Mouse (Mus musculus) liver, embryonic 13.5 days (tissue): ENCODE data around the gene Abhd17c. TPM values are rescaled to one million over a fixed set of nuclear protein-coding genes. Genes with fewer than 3 reads are reported as not detected.

Experiments
- ATAC-seq: fragments of 200-750 bp; cut with Nextera tagmentation; 2 replicates; pipeline ENCODE4 v1.8.0; 2017; ENCODE audit warnings: low read depth, mild to moderate bottlenecking, moderate number of reproducible peaks, moderate library complexity
- DNase-seq: peaks from one replicate; pipeline ENCODE4 v3.0.0; 2022
- H3K27ac ChIP-seq: fragments of 300-500 bp; sonication (generic); 2 replicates; pipeline ENCODE4 v1.5.1; 2015; ENCODE audit warnings: moderate library complexity, mild to moderate bottlenecking, inconsistent platforms
- H3K27me3 ChIP-seq: fragments of 300-500 bp; sonication (generic); 2 replicates; pipeline ENCODE4 v1.6.1; 2015; ENCODE audit warnings: mild to moderate bottlenecking, inconsistent platforms
- H3K36me3 ChIP-seq: fragments of 300-500 bp; sonication (generic); 2 replicates; pipeline ENCODE4 v1.6.1; 2015; ENCODE audit warnings: mild to moderate bottlenecking, inconsistent platforms
- H3K4me1 ChIP-seq: fragments of 300-500 bp; sonication (generic); replicated peaks from 2 replicates; pipeline ENCODE4 v1.6.1; 2015; ENCODE audit warnings: inconsistent platforms
- H3K4me2 ChIP-seq: fragments of 300-500 bp; sonication (generic); 2 replicates; pipeline ENCODE4 v1.6.1; 2015; ENCODE audit warnings: inconsistent platforms, mild to moderate bottlenecking, moderate library complexity
- H3K4me3 ChIP-seq: fragments of 300-500 bp; sonication (generic); replicated peaks from 2 replicates; pipeline ENCODE4 v1.5.1; 2015; ENCODE audit warnings: mild to moderate bottlenecking, inconsistent platforms
- H3K9ac ChIP-seq: fragments of 300-500 bp; sonication (generic); 2 replicates; pipeline ENCODE4 v1.6.1; 2015; ENCODE audit warnings: mild to moderate bottlenecking, inconsistent platforms
- H3K9me3 ChIP-seq: fragments of 300-500 bp; sonication (generic); replicated peaks from 2 replicates; pipeline ENCODE4 v1.6.1; 2016; ENCODE audit warnings: inconsistent platforms
- WGBS: fragments of 180-500 bp; shearing (Covaris S2); methylation state at CpG from one replicate; pipeline ENCODE4 v1.1.7; 2015; ENCODE audit not compliant: insufficient replicate concordance; 5-methylcytosine and 5-hydroxymethylcytosine counted together
- polyA plus RNA-seq: library from polyadenylated mRNA; unstranded; fragments of >200 nt; fragmentation: Nextera tagmentation; extraction: Ambion mirVana; gene quantifications from 2 replicates; pipeline ENCODE4 v1.2.1, GENCODE M21; 2015

The Abhd17c gene
- polyA plus RNA-seq, 1 experiment from 2014 or later, result 18.2 TPM

DNA sequence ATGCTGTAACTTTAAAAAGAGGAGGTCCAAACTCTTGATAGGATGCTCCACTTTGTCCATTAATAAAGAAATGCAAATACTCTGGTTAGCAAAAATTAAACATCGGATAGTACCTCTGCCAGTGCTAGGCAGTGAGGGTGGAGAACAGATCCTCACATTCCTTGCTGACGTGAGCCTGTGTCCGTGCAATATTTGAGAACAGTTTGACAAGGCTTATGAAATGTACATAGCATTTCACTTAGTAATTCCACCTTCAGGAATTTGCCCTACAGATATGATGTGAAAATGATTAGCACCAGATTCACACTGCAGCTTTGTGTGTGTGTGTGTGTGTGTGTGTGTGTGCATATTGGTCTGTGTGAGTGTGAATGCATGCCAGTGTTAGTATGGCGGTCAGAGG lies 60.9 kb downstream of the Abhd17c start:
- Histone ChIP-seq H3K9me3 (no peaks in the 10 kb centered on the region), H3K27ac (no peak overlapping the region), H3K4me2 (no peak overlapping the region), H3K4me1 (no peaks in the 10 kb centered on the region), H3K36me3 (no peaks in the 10 kb centered on the region), H3K9ac (no peak overlapping the region), H3K27me3 (peaks cover 30% of the 10 kb centered on the region), H3K4me3 (no peak overlapping the region)
- WGBS, result 65% methylated on average over 4 of the region's 4 CpGs
- DNase-seq (no peak), ATAC-seq (no peak)

DNA sequence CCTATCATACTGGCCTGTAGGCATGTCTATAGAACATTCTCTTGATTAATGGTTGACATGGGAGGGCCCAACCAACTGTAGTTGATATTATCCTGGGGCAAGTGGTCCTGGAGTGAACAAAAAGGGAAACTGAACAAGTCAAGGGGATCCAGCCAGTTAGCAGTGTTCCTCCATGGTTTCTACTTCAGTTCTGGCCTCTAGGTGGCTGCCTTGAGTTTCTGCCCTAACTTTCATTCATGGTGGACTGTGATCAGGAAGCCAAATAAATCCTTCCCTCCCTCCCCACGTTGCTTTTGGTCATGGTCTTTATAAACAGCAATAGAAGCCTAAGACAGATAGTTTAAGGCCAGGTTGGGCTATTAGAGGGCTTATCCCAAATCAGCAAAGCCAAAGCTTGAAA lies 61.9 kb downstream of the Abhd17c start:
- ATAC-seq, result no peak
- H3K9ac ChIP-seq, result no peak overlapping the region
- no peaks in the 10 kb centered on the region for H3K36me3 ChIP-seq
- no peaks in the 10 kb centered on the region for H3K9me3 ChIP-seq
- H3K4me3 ChIP-seq, result no peak overlapping the region
- H3K27me3 ChIP-seq, result peaks cover 40% of the 10 kb centered on the region
- no peak overlapping the region for H3K4me2 ChIP-seq
- DNase-seq, result no peak
- H3K4me1 ChIP-seq, result no peaks in the 10 kb centered on the region
- 6% methylated on average over 1 of the region's 1 CpGs for WGBS
- no peak overlapping the region for H3K27ac ChIP-seq

DNA sequence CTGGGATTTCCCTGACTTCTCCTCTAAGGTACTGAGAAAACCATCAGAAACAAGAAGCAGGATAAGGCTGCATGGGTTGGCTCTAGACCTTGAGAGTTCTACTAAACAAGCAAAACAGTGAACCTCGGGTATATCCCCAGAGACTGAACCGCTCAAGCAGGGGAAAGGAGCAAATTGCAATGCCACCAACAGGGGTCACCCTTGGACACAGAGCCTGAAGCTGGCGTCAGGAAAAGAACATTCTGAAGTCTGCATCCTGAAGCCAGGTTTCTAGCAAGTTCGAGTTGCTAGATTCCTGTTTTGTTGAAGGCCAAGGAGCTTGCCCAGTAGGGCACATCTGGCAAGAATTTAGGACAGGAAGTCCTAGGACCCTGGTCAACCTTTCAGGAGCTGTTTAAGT lies 62.7 kb downstream of the Abhd17c start:
- H3K9me3 ChIP-seq, result no peaks in the 10 kb centered on the region
- H3K4me1 ChIP-seq, result no peaks in the 10 kb centered on the region
- H3K9ac ChIP-seq, result no peak overlapping the region
- no peaks in the 10 kb centered on the region for H3K36me3 ChIP-seq
- peaks cover 42% of the 10 kb centered on the region for H3K27me3 ChIP-seq
- no peak for ATAC-seq
- DNase-seq, result peak; percentile 23
- no peak overlapping the region for H3K4me2 ChIP-seq
- no peak overlapping the region for H3K4me3 ChIP-seq
- WGBS, result 5% methylated on average over 4 of the region's 4 CpGs
- no peak overlapping the region for H3K27ac ChIP-seq

DNA sequence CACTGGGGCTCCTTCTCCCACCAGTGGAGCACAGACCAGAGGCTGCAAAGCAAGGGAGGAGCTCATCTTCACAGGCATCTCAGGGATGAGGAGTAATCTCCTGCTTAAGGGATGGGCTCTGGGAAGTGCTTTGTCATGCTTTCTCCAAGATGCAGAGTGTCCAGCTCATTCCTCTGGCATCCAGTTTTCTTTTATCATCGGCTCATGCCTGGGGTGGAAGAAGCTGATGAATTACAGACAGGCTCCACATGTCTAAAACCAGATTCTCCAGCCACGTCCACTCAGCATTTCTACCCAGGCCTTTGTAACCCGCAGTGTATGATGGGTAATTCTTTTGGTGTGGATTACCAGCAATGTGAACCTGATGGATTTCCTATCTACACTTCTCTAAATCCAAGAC lies 63.5 kb downstream of the Abhd17c start:
- peaks cover 42% of the 10 kb centered on the region for H3K27me3 ChIP-seq
- no peaks in the 10 kb centered on the region for H3K9me3 ChIP-seq
- no peak overlapping the region for H3K4me2 ChIP-seq
- no peak overlapping the region for H3K9ac ChIP-seq
- ATAC-seq (no peak), DNase-seq (no peak)
- no peaks in the 10 kb centered on the region for H3K36me3 ChIP-seq
- H3K4me3 ChIP-seq, result no peak overlapping the region
- no peak overlapping the region for H3K27ac ChIP-seq
- WGBS, result 53% methylated on average over 3 of the region's 3 CpGs
- H3K4me1 ChIP-seq, result no peaks in the 10 kb centered on the region

DNA sequence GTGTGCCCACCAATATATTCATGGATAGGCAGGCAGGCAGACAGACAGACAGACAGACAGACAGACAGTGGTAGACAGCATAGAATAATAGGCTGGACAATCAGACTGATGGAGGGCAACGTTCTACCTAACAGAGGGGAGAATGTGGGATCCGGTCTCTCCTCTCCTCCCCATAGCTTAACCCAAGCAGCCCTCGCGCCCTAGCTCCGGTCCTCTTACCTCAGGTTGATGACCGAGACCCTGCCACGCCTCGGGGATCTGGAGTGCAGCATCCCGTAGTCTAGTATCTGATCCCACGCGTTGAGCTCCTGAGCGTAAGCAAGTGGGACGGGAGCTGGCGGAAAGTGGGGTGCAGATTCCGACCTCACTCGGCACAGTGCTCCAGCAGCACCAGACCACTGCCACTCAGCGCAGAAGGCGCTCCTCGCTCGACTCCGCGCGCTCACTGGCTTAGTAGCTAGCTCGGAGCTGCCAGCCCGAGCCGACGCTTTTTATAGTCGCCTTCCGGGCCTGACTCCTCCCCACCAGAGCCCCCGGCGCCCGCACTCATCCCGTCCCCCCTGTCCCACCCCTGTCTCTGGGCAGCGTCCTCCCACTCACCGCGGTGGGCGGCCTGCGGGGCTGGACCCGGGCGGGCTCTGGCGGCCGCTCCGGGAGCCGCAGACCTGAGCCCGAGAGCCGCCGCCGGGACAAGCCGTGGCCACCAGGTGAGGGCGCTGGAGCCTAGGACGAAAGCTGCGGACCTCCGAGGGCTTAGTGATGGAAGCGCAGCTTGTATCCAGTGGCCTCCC lies 65.5 kb downstream of the Abhd17c start, which contains the start of gene Cemip:
Cemip (minus strand) TSS at position 464 of the 791 bp plus-strand sequence.
- 2% methylated on average over 54 of the region's 54 CpGs for WGBS
- H3K4me3 ChIP-seq, result peak within 1 kb of the TSS; percentile 23
- H3K36me3 ChIP-seq, result no peaks in the 10 kb centered on the region
- H3K9ac ChIP-seq, result no peak within 1 kb of the TSS
- peak within 1 kb of the TSS; percentile 57 for H3K4me2 ChIP-seq
- H3K27ac ChIP-seq, result no peak within 1 kb of the TSS
- ATAC-seq, result no peak; the same call in 1 of the 2 replicates
- no peaks in the 10 kb centered on the region for H3K4me1 ChIP-seq
- H3K9me3 ChIP-seq, result no peaks in the 10 kb centered on the region
- DNase-seq, result peak; percentile 15
- peaks cover 46% of the 10 kb centered on the region for H3K27me3 ChIP-seq

DNA sequence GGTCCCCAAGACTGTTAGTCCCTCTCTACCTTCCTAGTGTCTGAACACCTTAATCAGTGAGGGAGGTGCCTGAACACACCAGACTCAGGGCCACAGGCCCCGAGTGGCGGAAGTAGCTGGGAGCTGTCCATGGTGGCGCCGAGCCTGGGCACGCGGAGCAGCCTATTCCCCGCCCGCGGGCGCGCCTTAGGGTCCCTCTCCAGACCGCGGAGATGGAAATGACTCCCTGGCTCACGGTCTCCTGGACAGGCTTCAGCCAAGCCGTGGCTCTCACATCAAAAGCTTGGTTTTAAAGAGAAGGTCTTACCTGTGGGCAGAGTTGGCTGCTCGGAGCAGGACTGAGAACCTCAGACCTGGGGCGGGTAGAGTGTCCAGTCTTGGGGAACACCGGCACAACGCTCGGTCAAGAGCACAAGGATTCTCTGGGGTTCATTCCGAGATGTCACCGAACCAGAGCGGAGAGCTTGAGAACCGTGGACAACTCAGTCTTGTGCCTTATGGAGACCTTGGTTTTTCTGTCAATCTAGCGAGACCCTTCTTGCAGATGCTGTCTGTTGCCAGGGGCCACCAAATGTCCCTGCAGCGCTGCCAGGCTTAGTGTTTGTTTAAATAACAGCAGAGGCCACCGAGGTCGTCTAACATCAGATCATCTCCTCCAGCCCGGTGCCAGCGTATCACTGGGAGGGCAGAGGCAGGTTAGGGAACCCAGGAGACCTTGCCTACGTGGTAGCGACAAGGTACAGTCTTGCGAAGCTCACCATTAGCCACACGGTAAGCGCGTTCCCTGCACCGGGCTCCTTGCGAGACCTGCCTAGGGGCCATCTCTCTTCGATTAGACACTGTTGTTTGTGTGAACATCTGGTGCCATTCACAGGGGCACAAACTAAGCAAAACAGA lies 66.4 kb downstream of the Abhd17c start:
- Histone ChIP-seq H3K27me3 (peaks cover 46% of the 10 kb centered on the region), H3K27ac (no peak overlapping the region), H3K9me3 (no peaks in the 10 kb centered on the region), H3K36me3 (no peaks in the 10 kb centered on the region), H3K9ac (no peak overlapping the region), H3K4me2 (no peak overlapping the region), H3K4me3 (no peak overlapping the region), H3K4me1 (no peaks in the 10 kb centered on the region)
- ATAC-seq (no peak), DNase-seq (peak; percentile 27)
- 6% methylated on average over 39 of the region's 39 CpGs for WGBS

DNA sequence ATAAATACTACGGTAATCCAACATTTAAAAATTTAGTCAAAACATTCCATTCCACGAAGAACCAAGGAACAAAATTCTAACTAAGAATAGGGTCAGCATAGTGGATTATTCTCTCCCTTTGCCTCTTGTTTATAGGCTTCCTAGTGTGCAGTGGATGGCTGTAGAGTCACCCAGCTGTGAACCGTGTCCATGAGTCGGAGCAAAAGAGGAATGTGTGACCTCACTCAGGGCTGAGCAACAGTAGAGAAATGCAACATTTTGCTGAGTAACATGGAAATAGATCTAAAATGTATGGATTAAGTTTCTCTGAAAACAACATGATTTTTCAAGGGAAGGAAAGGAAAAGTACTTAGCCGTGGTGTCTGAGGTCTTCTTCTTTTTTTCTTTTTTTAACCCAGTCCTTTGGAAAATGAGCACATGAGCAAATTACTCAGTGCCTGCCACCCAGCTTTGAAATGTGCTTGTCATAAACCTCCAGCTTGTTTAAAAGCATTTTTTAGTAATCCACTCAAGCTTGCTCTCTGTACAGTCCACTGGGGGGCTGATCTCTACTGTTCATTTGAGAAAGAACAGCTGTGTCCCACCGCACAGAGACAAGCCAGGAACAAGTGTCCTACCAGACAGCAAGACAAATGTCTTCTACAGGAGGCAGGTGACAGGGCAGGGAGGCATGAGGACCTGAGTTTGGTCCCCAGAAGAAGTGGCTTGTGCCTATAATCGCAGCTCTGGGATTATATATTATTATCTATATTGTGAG lies 74.3 kb downstream of the Abhd17c start:
- 63% methylated on average over 7 of the region's 7 CpGs for WGBS
- no peak for DNase-seq

DNA sequence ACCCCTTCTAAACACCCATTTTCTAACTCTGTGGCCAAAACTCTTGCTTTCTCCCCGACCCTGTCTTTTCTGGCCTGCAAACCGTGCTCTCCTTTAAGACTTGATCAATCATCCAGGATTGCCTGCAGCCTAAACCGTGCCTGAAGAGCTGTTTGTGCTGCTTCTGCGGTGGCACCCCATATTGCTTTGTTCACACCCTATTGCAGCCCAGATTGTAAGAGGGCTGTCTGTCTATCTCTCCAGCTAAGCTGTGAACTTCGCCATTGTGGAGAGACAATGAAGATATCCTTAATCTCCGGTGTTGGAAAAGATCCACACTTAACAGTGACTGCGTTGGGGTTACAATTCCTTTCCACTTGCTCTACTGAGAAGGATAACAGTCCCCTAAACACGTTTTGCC lies 77.4 kb downstream of the Abhd17c start:
- no peak overlapping the region for H3K9ac ChIP-seq
- H3K27ac ChIP-seq, result no peak overlapping the region
- no peaks in the 10 kb centered on the region for H3K9me3 ChIP-seq
- H3K4me3 ChIP-seq, result no peak overlapping the region
- no peak overlapping the region for H3K4me2 ChIP-seq
- H3K27me3 ChIP-seq, result no peaks in the 10 kb centered on the region
- DNase-seq (no peak), ATAC-seq (no peak)
- WGBS, result 40% methylated on average over 8 of the region's 8 CpGs
- no peaks in the 10 kb centered on the region for H3K4me1 ChIP-seq
- no peaks in the 10 kb centered on the region for H3K36me3 ChIP-seq

More for the DNA sequence above, 74.3 kb downstream of the Abhd17c start:
- H3K4me2 ChIP-seq, result no peak overlapping the region
- no peaks in the 10 kb centered on the region for H3K9me3 ChIP-seq
- no peak overlapping the region for H3K4me3 ChIP-seq
- no peak overlapping the region for H3K27ac ChIP-seq
- no peak for ATAC-seq
- 0 out of 2 replicates have a peak, but pooled peaks cover 1% of the 10 kb centered on the region for H3K27me3 ChIP-seq
- no peaks in the 10 kb centered on the region for H3K36me3 ChIP-seq
- H3K4me1 ChIP-seq, result no peaks in the 10 kb centered on the region
- no peak overlapping the region for H3K9ac ChIP-seq

DNA sequence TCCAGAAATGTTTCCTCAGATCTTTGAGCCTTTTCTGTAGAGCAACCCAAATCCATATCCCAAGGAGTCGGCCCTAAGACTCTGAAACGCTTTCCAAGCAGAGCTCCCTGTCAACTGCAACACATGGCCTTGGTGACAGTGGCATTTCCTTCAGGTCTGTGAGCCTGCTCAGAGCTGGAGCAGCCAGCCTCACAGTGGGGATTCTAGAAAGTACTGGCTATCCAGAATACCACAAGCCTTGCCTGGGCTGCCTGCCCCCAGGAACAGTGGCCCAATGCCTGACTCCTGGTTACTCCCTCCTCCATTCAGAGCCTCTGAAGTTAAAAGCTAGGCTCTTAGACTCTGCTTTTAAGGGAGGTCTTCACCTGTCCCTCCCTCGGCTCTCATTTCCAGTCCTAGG lies 77.8 kb downstream of the Abhd17c start:
- DNase-seq, result no peak
- Histone ChIP-seq H3K27me3 (no peaks in the 10 kb centered on the region), H3K9me3 (no peaks in the 10 kb centered on the region), H3K4me3 (no peak overlapping the region), H3K27ac (no peak overlapping the region), H3K9ac (no peak overlapping the region), H3K36me3 (no peaks in the 10 kb centered on the region), H3K4me1 (no peaks in the 10 kb centered on the region), H3K4me2 (no peak overlapping the region)
- ATAC-seq, result no peak
- 47% methylated on average over 3 of the region's 3 CpGs for WGBS

DNA sequence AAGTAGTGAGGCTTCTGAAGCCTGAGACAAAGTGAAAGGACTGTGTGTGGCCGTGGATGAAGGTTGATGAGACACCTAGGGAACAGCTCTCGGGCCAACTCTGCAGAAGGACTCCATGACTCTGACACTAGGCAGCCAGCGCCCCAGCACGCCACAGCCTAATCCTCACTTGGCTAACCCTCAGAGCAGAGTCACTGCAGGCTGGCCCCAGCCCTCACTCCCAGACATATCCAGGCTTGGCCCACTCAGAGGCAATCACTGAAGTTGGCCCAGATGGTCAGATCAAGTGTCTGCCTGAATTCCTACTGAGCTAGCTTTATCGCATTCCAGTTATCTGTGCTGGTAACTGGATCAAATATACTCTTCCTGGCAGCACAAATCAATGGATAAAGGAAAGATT lies 82.8 kb downstream of the Abhd17c start:
- no peak overlapping the region for H3K4me2 ChIP-seq
- DNase-seq, result no peak
- no peak overlapping the region for H3K27ac ChIP-seq
- no peak for ATAC-seq
- H3K4me1 ChIP-seq, result no peaks in the 10 kb centered on the region
- 59% methylated on average over 5 of the region's 5 CpGs for WGBS
- H3K9me3 ChIP-seq, result no peaks in the 10 kb centered on the region
- no peaks in the 10 kb centered on the region for H3K36me3 ChIP-seq
- H3K4me3 ChIP-seq, result no peak overlapping the region
- no peaks in the 10 kb centered on the region for H3K27me3 ChIP-seq
- no peak overlapping the region for H3K9ac ChIP-seq

DNA sequence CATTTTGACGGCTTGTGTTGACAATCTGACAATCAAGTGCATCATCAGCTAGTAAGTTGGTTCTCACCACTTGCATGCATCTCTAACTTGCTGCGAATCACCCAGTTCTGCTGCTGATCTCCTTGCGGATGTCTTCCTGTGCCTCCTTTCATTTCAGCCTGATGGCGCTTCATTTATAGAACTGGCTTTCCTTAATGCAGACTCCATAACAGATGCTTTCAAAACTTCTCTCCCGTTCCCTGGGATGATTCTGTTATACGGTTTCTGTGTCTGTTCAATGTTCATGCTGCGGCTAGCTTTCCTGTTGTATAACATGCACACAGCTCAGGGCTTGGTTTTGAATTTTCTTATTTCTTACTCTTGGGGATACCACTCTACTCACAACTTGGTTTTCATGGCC lies 91.9 kb downstream of the Abhd17c start:
- Histone ChIP-seq H3K9me3 (no peaks in the 10 kb centered on the region), H3K4me1 (no peaks in the 10 kb centered on the region), H3K27ac (no peak overlapping the region), H3K27me3 (no peaks in the 10 kb centered on the region), H3K36me3 (no peaks in the 10 kb centered on the region), H3K4me2 (no peak overlapping the region), H3K4me3 (no peak overlapping the region), H3K9ac (no peak overlapping the region)
- 69% methylated on average over 7 of the region's 7 CpGs for WGBS
- ATAC-seq (no peak), DNase-seq (no peak)
